Mouse (Mus musculus) thymus, adult 2 months (tissue): ENCODE data around the gene Manba.

Source experiments
- CTCF ChIP-seq: fragments of 200-500 bp; IDR thresholded peaks from 2 replicates; pipeline ENCODE4 v1.5.1; 2012; ENCODE audit warnings: mild to moderate bottlenecking, control low read depth, low read length, moderate library complexity, borderline replicate concordance; ENCODE audit not compliant: control insufficient read depth, poor library complexity, insufficient read depth; ENCODE audit errors: extremely low read depth
- POLR2A ChIP-seq: fragments of 200-500 bp; IDR thresholded peaks from 2 replicates; pipeline ENCODE4 v1.6.1; 2012; ENCODE audit warnings: mild to moderate bottlenecking, low read length, control low read depth, moderate library complexity; ENCODE audit not compliant: control insufficient read depth, poor library complexity, insufficient read depth; ENCODE audit errors: extremely low read depth

DNA sequence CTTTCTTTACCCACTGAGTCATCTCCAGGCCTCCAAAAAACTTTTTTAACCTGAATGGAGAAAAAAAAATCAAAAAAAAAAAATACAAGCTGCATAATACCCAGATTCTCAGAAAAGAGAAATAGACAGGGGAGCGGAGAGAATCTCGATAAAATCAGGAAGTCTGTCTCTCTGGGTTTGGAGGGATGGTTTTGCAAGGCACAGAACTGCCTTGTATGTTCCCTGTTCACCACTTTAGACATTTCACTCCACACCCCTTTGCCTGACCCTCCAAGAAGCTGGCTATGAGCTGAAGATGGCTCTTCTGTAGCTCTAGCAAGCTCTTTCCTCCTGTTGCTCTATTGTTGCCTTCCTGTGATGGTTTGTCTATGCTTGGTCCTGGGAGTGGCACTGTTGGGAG lies 8.4 kb upstream of the Manba start:
- TF ChIP-seq POLR2A (no peak), CTCF (no peak)
